Mouse (Mus musculus) thymus, adult 2 months (tissue): ENCODE results near the gene AI481877.

Experiments used
- CTCF ChIP-seq: fragments of 200-500 bp; IDR thresholded peaks from 2 replicates; pipeline ENCODE4 v1.5.1; 2012; ENCODE audit warnings: mild to moderate bottlenecking, control low read depth, low read length, moderate library complexity, borderline replicate concordance; ENCODE audit not compliant: control insufficient read depth, poor library complexity, insufficient read depth; ENCODE audit errors: extremely low read depth
- POLR2A ChIP-seq: fragments of 200-500 bp; IDR thresholded peaks from 2 replicates; pipeline ENCODE4 v1.6.1; 2012; ENCODE audit warnings: mild to moderate bottlenecking, low read length, control low read depth, moderate library complexity; ENCODE audit not compliant: control insufficient read depth, poor library complexity, insufficient read depth; ENCODE audit errors: extremely low read depth

GRCm38 (mm10) chr4:59167251-59167847 lies 28.6 kb upstream of the AI481877 start:
- TF ChIP-seq POLR2A = no peak
- TF ChIP-seq CTCF = no peak
